Mouse (Mus musculus) skeletal muscle tissue, adult 2 months (tissue): ENCODE data around the gene Chd3.

Experiments used
- DNase-seq: peaks from one replicate; pipeline ENCODE4 v3.0.0-alpha.2; 2012; ENCODE audit warnings: low read depth, low spot score

The Chd3 gene

DNA sequence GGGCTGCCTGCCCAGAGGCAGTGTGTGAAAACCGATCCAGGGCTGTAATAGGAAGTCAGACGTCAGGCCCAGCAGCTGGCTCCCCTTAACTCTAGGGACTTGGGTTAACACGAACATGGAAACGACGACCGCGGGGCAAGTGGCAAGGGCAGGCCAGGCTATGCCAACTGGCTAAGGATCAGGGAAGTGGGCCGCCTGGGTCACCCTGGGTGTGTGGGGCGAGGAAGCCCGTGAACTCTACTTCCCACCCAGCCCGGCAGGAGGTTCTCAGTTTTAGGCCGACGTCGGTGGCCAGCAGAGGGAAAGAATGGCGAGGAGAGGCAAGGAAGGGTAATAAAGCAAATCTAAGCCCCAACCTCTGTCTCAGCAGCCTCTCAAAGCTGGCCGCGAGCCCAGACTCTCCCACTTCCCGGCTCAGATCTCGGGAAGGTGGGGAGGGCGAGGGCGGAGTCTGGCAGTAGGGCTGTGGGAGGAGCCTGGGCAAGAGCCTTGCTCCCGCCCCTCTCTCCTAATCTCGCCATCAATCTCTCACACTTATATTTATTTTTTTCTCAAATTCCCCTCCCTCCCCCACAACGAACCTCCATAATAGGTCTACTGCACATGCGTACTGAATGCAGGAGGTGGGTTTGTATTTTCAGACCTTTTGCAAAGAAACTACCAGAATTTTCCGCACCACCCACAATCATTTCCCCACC, 2.9 kb downstream of the Chd3 start:
- DNase-seq, result peak; percentile 90

DNA sequence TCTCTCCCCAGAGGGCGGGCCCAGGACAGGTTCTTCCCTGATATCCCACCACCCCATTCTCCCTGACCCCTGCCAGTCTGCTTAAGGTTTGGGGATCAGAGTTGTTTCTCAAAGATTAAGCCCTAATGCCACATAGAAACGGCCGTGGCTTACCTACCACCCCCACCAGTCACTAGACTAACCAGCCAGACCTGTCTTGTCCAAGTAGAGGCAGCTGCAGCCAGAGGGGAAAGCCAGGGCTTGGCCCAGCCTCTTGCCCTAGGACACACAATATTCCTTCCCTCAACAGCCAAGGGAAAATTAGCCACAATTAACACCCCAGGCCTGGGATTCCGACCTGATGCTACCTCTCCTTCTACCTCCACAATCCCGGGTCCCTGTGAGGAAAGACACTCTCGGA, 3.5 kb downstream of the Chd3 start:
- DNase-seq, result peak; percentile 40

DNA sequence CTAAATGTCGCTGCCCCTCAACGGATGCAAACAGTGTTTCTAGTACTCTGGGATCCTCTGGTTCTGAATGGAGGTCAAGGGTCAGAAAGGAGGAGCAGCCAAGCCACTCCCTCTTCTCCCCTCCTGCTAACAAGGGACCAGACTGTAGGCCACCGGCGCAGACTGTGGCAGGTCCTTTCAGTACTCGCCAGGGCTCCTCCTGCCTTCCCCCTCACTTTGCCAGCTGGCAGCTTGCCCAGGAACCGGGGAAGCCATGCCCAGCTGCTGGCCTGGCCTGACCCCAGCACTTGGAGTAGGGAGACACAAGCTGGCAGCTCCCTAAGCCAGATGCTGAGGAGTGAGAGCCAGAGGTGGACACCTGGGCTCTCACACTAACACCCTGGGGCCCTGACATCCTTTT, 4.3 kb downstream of the Chd3 start:
- peak; percentile 98 for DNase-seq

DNA sequence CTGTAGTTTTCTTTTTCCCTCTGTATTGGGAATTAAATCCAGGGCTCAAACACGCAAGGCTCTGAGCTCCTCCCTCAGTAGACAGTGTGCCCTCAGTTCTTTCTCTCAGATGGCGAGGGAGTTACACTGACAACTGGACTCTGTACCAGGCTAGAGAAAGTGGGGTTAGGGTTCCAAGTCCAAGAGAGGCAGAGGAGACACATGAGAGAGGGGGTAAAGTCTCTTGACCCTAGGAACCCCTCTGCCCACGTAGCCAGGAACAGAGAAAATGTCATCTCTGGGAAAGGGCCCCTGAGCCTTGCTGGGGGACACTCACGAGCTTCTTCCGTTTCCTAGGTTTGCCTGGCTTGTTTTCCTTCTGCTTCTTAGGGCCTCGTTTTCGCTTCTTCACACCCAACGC, 4.8 kb downstream of the Chd3 start:
- no peak for DNase-seq

DNA sequence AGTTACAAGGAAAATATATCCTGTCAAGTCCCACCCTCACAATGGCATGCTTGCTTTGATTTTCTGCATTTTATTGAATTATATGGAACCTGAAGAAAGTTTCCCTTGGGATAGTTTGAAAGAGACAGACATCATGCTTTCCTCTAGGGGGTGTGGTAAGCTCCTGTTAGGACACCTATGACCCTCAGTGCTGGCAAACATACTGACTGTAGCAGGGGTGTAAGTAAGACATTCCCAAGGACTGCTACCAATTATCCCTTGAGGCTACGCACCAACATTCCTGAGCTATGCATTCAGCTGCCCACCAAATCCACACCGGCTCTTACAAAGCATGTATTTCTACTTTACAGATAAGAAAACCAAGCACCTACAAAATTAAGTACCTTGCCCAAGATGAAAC, 6.7 kb downstream of the Chd3 start:
- DNase-seq, result no peak

DNA sequence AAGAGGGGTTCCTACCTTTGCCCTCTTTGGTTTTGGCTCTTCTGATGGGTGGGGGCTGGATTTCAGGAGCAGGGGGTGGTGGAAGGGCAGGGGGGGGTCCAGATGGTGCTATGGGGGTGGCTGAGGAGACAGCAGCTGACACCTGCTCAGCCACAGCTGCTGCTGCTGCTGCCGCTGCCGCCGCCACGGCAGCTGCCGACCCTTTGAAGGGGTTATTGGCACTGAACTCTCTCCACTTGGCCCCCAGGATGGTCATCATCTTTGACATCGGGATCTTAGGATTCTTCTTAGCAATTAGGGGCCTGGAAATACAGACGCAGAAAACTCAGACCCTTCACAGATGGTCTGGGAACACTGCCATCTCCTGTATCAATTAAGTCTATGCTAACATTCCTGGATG, 7.2 kb downstream of the Chd3 start:
- no peak for DNase-seq

DNA sequence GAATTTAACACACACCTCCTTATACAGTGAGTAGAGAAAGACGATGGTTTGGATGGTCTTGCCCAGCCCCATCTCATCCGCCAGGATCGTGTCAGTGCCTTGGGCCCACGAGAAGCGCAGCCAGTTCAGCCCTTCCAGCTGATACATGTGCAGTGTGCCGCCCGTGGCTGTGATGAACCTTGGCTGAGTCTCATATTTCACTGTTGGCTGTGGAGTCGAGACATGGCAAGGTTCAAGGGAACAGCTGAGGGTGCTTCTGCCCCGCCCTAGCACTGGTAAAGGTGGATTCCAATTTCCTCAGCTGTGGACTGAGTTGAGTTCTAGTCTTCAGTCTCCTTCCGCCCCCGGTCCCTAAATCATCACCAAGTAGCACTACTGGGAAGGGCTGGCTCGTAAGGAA, 11.5 kb downstream of the Chd3 start:
- DNase-seq, result peak; percentile 72

DNA sequence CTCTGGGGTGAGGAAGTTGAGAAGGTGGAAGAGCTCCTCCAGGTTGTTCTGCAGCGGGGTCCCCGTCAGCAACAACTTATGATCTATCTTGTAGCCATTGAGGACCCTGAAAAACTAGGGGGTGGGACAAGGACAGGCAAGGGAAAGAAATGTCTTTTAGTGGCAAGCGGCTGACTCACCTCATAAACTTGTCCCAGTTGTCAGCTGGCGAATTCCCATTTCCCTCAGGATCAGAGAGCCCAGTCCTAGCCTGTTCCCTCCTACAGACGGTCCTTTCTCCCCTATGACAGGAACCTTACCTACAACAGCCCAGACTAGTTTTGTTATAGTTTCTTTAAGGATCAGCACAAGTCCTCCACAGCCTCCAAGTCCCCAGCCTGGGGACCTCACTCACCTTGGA, 12.7 kb downstream of the Chd3 start:
- DNase-seq, result no peak

DNA sequence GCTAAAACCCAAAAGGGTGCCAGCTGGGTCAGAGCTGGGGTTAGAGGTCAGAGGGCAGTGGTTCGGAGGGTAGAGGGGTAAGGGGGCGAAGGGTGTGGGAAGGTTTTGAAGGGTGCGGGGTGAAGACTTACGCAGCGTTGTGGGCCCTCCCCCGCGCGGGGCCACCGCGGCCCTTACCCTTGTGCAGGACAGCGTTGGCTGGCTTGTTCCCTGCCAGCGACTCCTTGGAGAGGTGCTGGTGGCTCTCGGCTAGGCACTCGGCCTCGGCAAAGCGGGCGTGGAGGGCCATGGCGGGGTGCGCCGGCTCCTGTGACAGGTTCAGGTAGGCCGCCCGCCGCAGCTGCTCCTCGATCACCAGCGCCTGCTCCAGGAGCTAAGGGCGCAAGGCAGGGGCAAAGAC, 22.8 kb downstream of the Chd3 start:
- no peak for DNase-seq

DNA sequence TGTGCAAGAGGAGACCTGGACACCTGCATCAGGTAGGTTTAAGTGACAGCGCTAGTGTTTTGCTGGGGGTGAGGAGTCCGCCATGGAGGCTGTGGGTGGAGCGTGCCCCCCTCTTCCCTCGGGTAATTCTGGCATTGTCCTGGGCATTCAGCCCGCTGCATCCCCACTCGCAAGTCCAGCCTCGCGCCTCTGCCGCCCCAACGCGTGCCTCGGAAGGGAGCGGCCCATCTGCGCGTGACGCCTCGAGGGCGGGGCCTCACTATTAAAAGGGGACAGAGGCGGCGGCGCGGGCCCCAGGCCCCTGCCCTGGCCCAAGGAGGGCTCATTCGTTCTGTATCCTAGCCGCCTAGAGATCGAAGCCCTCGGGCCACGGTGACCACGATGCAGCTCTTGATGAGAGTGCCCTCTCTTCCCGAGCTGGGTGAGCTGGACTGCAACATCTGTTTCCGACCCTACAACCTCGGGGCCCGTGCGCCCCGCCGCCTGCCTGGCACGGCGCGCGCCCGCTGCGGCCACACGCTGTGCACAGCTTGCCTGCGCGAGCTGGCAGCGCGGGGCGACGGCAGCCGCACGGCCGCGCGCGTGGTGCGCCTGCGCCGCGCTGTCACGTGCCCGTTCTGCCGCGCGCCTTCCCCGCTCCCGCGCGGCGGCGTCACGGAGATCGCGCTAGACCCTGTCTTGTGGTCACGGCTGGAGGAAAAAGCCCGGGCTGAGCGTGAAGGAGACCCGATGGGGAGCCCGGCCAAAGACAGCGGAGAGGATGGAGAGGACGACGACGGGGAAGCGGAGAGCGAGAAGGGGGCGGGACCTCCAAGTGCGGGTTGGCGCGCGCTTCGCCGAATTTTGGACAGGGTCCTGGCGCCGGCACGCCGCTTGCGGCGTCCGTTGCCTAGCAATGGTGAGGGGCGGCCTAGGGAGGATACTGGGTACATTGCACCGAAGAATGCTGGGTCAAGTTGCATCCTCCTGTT, 28.8 kb downstream of the Chd3 start, which contains the start of gene Rnf227:
Rnf227 (plus strand) TSS at position 301 of the 971 bp plus-strand sequence.
- peak; percentile 25 for DNase-seq

DNA sequence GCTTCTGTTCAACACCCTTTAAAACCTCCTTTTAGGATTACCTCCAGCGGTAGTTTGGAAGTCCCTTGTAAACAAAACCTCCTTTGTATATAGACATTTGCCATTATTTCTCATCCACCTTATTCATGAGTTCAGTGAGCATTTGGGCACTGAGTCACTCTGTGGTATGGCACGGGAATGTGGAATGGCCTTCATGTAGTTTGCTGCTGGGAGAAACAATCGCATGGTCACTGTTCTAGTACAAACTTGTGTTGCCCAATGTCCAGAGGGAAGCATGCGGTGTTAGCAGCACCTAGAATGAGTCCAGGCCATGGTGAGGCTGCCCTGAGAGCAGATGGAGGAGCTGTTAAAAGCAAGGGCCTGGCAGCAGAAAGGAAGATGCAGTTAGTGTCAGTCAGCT, 34.4 kb downstream of the Chd3 start:
- no peak for DNase-seq

DNA sequence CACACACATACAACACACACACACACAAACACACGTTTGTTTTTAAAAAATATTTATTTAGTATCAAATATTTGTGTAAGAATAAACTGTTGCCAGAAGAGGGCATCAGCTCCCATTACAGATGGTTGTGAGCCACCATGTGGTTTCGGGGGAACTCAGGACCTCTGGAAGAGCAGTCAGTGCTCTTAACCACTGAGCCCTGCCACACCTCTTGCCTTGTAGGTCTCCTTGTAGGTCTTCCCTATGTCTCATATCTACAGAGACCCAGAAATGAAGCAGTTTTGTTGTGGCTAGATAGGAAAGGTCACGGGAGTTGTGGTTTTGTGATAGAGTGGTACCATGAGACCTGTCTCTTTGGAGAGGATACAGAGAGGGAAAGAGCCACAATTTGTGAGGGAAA, 35.3 kb downstream of the Chd3 start:
- no peak for DNase-seq

DNA sequence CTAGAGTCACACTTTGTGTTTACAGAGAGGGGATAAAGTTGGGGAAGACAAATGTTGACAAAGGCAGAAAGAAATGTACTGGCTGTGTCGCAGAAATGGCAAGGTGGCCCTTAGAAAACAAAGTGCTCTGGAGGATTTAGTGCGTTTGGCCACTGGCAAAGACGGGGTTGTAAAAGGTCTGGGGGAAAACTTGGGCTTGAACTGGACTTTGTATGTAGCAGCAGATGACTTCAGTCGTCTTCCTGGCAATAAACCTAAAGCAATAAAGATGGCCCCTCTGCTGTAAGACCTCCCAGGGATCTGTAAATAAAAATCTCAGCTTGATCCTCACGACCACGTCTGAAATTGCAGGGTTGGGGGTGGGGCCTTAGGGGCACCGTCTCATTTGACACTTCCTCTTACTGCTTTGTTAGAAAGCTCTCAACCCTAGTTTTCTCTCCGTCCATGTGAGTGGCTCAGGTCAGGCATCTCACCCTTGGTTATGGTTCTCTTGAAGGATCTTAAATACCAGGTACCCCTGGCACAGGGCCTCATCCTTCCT, 36.4 kb downstream of the Chd3 start:
- DNase-seq, result no peak

DNA sequence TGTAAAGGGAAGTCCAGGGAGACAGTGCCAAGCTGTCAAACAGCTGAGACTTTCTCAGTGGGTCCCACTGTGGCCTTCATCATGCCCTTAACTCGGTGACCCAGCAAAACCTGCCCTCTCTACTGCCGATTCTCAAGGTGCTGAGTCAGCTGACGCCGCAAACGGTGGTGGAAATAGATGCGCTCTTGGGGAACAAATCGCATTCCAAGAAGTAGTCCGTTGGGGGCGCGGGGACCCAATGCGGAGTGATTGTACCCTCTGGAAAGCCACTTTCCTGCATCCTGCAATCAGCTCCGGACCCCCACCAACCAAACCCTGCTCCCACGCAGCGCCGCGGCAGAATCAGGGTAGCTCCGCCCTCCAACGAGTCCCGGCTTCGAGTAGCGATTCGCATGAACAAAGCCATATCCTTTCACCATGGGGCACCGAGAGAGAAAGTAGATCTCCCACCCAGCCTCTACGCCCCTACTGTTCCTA, 37.2 kb downstream of the Chd3 start:
- DNase-seq, result peak; percentile 40

DNA sequence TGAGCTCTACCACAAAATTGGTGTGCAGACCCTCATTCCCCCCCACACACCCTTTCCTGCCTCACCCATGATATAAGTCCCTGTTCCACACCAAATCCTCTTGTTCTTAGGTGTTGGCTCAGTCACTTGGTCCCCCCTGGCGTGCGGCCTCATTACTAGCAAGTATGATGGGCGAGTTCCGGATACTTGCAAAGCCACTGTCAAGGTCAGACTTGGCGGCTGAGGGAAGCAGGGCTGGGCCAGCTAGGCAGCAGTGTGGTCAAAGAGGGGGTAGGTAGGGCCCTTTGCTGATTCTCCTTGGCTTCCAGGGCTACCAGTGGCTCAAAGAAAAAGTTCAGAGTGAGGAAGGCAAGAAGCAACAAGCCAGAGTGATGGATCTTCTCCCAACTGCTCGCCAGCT, 38.1 kb downstream of the Chd3 start:
- no peak for DNase-seq

DNA sequence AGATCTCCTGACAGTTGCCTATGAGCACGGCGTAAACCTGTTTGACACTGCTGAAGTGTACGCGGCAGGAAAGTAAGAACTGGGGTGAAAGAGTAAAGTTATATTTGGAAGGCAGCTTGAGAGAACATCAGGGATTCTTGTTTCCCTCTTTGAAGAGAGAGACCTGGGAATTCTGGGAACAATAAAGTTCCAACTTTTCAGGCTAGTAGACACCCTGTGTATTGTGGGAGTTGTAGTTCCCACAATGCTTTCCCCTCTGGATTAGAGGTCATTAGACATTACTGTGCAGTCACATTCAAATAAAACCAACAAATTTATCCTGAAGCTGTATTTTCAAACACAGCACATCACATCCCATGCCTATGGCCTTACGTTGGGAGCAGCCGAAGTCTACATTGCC, 40.7 kb downstream of the Chd3 start:
- DNase-seq, result no peak

DNA sequence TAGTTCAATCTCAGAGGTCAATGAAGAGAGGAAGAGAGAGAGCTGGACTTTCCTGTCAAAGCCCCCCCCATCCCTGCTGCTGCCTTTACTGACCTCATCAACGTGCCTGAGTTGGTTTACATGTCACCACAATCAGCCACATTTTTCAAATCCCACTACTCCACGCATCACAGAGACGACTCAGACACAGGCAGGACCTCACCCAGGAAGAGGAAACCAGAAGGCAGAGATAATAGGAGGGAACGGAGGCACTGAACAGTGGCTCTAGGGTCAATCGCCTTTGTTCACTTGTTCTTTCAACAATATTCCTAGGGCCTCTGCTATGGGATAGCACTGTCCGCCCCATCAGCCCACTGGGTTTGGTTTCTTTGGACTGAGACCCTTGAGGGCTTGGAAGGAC, 41.6 kb downstream of the Chd3 start:
- DNase-seq, result no peak

DNA sequence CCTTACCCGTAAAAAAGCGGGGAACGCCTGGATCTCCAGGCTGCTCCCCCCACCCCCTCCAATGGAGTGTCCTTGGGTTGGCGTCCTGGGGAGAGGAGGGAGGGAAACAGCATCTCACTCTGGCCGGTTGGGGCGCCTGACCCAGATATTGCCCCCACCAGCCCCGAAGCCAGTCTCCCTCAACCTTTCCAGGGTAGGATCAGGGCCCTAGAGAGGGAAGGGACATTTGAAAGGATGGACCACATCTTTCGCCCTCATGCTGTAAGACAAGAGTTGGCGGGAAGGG, 42.1 kb downstream of the Chd3 start:
- DNase-seq, result no peak

DNA sequence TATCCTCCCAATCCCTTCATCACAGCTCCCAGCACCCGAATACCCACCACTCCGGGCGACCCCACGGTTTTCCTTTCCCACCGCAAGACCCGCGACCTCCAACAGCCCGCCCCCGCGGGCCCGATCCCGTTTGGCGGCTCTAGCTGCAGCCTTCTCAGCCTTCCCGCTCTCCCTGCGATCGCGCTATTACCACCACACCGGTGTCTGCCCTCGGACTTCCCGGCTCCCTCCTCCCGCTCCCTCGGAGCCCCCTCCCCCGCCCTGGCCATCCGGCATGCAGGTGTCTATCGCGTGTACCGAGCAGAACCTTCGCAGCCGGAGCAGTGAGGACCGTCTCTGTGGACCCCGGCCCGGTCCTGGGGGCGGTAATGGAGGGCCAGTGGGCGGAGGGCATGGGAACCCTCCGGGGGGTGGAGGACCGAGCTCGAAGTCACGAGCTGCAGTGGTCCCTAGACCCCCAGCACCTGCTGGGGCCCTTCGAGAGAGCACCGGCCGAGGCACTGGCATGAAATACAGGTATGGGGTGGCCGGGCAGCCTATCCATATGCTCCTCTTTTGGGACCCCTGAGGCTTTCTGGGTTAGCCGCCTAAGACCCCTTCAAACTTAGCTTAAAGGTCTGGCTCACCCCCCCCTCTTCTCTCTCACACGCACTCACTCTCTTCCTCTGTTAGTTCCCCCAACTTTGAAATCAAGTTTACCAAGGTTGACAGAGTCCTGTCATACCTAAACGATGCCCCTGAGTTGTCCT, 42.6 kb downstream of the Chd3 start:
- no peak for DNase-seq

DNA sequence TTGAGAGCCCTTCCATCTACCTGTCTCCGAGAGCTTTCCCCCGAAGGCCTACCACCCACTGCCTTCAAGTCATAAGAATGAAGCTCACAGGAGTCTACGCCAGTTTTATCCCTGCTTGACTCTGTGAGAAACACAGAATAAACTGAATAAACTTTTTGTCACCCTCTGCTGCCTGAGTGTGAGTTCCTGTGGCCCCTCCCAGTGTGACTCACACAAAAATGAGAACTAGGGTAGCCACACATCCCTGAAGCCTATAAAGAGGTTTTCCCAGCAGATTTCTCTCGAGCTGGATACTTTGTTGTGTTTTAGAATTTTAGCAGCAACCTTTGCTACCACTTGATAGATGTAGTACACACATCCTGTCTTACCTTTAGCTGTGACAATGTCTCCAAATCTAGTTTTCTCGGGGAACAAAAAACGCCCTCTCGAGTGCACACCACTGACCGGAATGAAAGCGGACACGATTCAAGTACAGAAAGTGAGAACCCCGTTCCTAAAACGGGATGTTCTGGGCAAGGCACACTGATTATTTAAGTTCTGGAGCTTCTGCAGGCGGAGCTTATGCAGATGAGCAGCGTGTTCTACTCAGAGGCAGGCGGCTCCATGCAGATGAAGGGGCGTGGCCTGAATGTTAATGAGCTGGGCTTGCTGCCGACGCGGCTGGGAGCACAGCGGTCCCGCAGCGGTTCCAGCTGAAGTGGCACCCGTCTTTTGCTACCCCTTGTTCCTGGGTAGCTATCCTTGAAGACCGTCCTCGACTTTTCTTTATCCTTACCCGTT, 43.4 kb downstream of the Chd3 start, which contains the start of gene Kcnab3:
Kcnab3 (plus strand) TSS at position 631 of the 780 bp plus-strand sequence.
- DNase-seq, result peak; percentile 85

DNA sequence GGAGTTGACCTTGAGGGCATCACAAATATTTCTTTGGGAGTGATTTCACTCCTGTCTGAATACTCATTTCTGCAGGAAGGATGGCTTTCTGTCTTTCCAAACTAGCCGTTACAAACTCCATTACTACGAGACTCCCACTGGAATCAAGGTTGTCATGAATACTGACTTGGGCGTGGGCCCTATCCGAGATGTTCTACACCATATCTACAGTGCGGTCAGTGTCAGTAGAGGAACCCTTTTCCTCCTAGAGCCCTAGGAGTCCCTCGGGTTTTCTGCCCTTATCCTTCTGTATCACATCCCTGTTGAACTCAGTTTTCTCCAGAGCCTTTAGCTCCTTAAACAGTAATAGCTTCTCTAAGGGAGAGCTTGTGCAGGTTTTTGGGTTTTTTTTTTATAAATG, 44.5 kb downstream of the Chd3 start:
- no peak for DNase-seq
